Mouse (Mus musculus) G1E (cell line): Measurements from ENCODE around the gene 1700037H04Rik. TPM values are rescaled to one million over a fixed set of nuclear protein-coding genes. Genes with fewer than 3 reads are reported as not detected.

Source experiments
- ATAC-seq: 2 replicates; pipeline ENCODE4 v1.8.0; 2016; ENCODE audit warnings: mild to moderate bottlenecking; ENCODE audit not compliant: insufficient number of reproducible peaks, poor library complexity, low FRiP score, severe bottlenecking; ENCODE audit errors: extremely low read depth
- DNase-seq: peaks from one replicate; pipeline ENCODE4 v3.0.0; 2012; ENCODE audit warnings: low spot score
- H3K27me3 ChIP-seq: 2 replicates; pipeline ENCODE4 v1.6.1; 2012; ENCODE audit warnings: mild to moderate bottlenecking, low read length, inconsistent platforms; ENCODE audit not compliant: insufficient read depth
- H3K36me3 ChIP-seq: replicated peaks from 2 replicates; pipeline ENCODE3; 2012; ENCODE audit warnings: mild to moderate bottlenecking, inconsistent platforms
- H3K4me1 ChIP-seq: 2 replicates; pipeline ENCODE4 v1.6.1; 2012; ENCODE audit warnings: low read depth, low read length, inconsistent platforms, mixed read lengths; ENCODE audit not compliant: insufficient read depth
- H3K4me3 ChIP-seq: 2 replicates; pipeline ENCODE4 v1.5.1; 2012; ENCODE audit warnings: low read depth, mild to moderate bottlenecking, inconsistent platforms, low read length, moderate library complexity, mixed read lengths
- H3K9me3 ChIP-seq: replicated peaks from 2 replicates; pipeline ENCODE4 v1.6.1; 2012; ENCODE audit warnings: inconsistent platforms
- CTCF ChIP-seq: IDR thresholded peaks from 2 replicates; pipeline ENCODE4 v1.5.1; 2012; ENCODE audit warnings: low read depth, low read length, inconsistent platforms, mixed read lengths
- GATA1 ChIP-seq: IDR thresholded peaks from 2 replicates; pipeline ENCODE4 v1.6.1; 2012; ENCODE audit warnings: borderline replicate concordance, low read length, inconsistent platforms, mixed read lengths
- GATA2 ChIP-seq: IDR thresholded peaks from 2 replicates; pipeline ENCODE4 v1.6.1; 2012; ENCODE audit warnings: low read depth, low read length, inconsistent platforms, borderline replicate concordance
- POLR2AphosphoS5 ChIP-seq: IDR thresholded peaks from 2 replicates; pipeline ENCODE4 v1.6.1; 2012; ENCODE audit warnings: low read depth, low read length, inconsistent platforms; ENCODE audit not compliant: insufficient replicate concordance
- TAL1 ChIP-seq: conservative IDR thresholded peaks from 2 replicates; pipeline ENCODE4 v1.6.1; 2012; ENCODE audit warnings: low read depth, low read length, inconsistent platforms, mixed read lengths
- polyA plus RNA-seq: library from polyadenylated mRNA; stranded (reverse); fragments of >175 nt; gene quantifications from 2 replicates; pipeline ENCODE4 v1.2.3, GENCODE M21; 2012
- total RNA-seq, 2 experiments: library from RNA; stranded (forward) in 1 of 2; stranded (reverse) in 1 of 2; fragments of 200-1000 nt in 1 of 2; fragments of >200 nt in 1 of 2; fragmentation: Nextera tagmentation in 1 of 2; gene quantifications; 2 replicates each; pipeline ENCODE4 v1.2.3; 2014 to 2017

The 1700037H04Rik gene
- total RNA-seq (2014; fragmentation: Nextera tagmentation) (81.9 and 98.7 TPM in 2 replicates), total RNA-seq (2017) (28.1 and 30.2 TPM in 2 replicates), polyA plus RNA-seq (155 and 173 TPM in 2 replicates)

DNA sequence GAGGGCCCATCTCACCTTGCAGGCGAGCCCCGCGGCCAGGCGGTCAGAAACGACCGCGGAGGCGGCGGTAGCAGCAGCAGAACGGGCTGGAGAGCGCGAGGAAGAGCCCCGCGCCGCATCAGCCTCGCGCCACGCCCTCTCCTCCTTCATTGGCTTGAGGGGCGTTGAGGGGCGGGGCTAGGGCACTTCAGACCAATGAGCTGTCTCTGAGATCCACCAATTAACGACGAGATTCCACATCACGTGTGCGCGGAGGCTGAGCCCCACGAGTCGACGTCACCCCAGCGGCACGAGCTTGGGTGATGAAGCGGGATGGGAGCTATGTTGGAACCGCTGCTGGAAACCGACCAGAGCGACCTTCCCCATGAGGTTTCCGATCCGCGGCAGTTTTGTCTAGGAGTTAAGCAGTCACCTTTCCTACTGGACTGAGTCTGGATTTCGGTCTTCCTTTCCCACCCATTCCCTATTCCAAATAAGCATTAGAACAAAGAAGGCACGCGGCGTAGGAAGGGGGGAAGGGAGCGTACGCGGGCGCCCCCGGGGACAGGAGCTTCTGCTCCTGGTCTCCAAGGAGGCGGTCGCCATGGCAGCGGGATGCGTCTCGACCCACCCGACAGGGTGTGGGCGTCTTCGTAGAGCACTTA lies at the start of gene 1700037H04Rik:
Gene 1700037H04Rik, minus strand, starts transcription at position 144 of the 644 bp plus-strand sequence.
- peaks cover 41% of the 10 kb centered on the region for H3K4me1 ChIP-seq

GRCm38 (mm10) chr2:131209125-131209795 lies 49.4 kb upstream of the 1700037H04Rik start:
- Histone ChIP-seq H3K27me3 (peaks cover 2% of the 10 kb centered on the region; the same call in 1 of the 2 replicates), H3K36me3 (peaks cover 12% of the 10 kb centered on the region), H3K9me3 (no peaks in the 10 kb centered on the region), H3K4me3 (peak overlapping the region; percentile 72; the same call in 1 of the 2 replicates), H3K4me1 (peaks cover 93% of the 10 kb centered on the region)
- TF ChIP-seq GATA1, result no peak
- TF ChIP-seq TAL1, result no peak
- TF ChIP-seq GATA2, result no peak
- TF ChIP-seq CTCF, result no peak
- no peak for TF ChIP-seq POLR2AphosphoS5
- DNase-seq (no peak), ATAC-seq (no peak)

More for the DNA sequence above, at the start of gene 1700037H04Rik:
- Histone ChIP-seq H3K36me3 (peaks cover 29% of the 10 kb centered on the region), H3K4me3 (peak within 1 kb of the TSS; percentile 80), H3K9me3 (no peaks in the 10 kb centered on the region), H3K27me3 (peaks cover 7% of the 10 kb centered on the region)
- peak; percentile 97 for ATAC-seq
- TF ChIP-seq POLR2AphosphoS5 (no peak), TAL1 (no peak), CTCF (no peak), GATA1 (no peak)
- DNase-seq, result peak; percentile 100

- Histone ChIP-seq H3K4me3 (no peak overlapping the region), H3K4me1 (peaks cover 92% of the 10 kb centered on the region), H3K36me3 (peaks cover 12% of the 10 kb centered on the region), H3K27me3 (peaks cover 2% of the 10 kb centered on the region; the same call in 1 of the 2 replicates), H3K9me3 (no peaks in the 10 kb centered on the region)
- DNase-seq (no peak), ATAC-seq (no peak)
- TF ChIP-seq GATA2, result no peak
- no peak for TF ChIP-seq TAL1
- no peak for TF ChIP-seq GATA1
- no peak for TF ChIP-seq POLR2AphosphoS5
- no peak for TF ChIP-seq CTCF
Measured at GRCm38 (mm10) chr2:131208356-131208755, 48.5 kb upstream of the 1700037H04Rik start.

- TF ChIP-seq CTCF (no peak), GATA2 (no peak), TAL1 (no peak), POLR2AphosphoS5 (no peak), GATA1 (no peak)
- DNase-seq (no peak), ATAC-seq (no peak)
- H3K27me3 ChIP-seq, result peaks cover 2% of the 10 kb centered on the region; the same call in 1 of the 2 replicates
- no peaks in the 10 kb centered on the region for H3K9me3 ChIP-seq
- peak within 1 kb of the TSS; percentile 45; the same call in 1 of the 2 replicates for H3K4me3 ChIP-seq
- no peaks in the 10 kb centered on the region for H3K36me3 ChIP-seq
- H3K4me1 ChIP-seq, result peaks cover 79% of the 10 kb centered on the region
Measured at GRCm38 (mm10) chr2:131206778-131207177, 46.9 kb upstream of the 1700037H04Rik start, which contains the start of gene Ap5s1. Ap5s1 (plus strand) TSS chr2:131207078.

DNA sequence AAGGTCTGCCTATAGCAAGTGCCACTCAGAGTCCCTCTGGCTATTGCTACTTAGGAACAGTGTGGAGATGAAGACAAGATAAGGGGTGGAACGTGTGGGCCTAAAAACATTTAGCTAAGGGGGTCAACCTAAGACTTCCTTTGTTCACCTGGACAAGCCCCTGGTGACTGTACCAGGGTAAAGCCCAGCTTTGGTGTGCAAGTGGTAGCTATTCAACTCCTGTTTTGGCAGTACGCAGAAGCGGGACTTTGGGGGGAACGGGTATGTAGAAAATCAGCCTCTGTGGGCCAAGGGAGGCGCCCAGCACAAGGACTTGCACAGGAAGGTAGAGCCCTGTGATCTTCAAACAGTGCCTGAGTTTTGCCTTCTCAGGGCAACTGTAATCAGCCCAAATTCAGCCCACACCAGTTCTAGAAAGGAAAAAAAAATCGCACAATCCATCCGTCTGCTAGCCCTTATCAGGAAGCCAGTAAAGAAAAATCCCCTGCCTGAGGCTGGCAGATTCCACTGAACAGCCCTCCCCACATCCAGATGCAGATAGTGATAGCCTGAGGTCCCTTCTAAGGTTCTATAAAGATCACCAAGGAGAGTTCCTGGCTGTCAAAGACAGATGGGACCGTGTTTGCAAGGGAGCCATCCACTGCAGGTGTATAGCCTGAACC lies 45.8 kb upstream of the 1700037H04Rik start:
- H3K4me3 ChIP-seq, result peak overlapping the region; percentile 45; the same call in 1 of the 2 replicates
- no peaks in the 10 kb centered on the region for H3K9me3 ChIP-seq
- peaks cover 70% of the 10 kb centered on the region for H3K4me1 ChIP-seq
- peak; percentile 84 for ATAC-seq
- peaks cover 8% of the 10 kb centered on the region for H3K27me3 ChIP-seq
- TF ChIP-seq CTCF (no peak), TAL1 (peak; percentile 100), GATA2 (0 out of 2 replicates have a peak, but pooled peaks have one; percentile 67), GATA1 (no peak), POLR2AphosphoS5 (no peak)
- H3K36me3 ChIP-seq, result no peaks in the 10 kb centered on the region
- DNase-seq, result peak; percentile 75
